Mouse (Mus musculus) right cerebral cortex, postnatal 36 days (tissue): ENCODE data around the gene Ndufa3.
"Not testable (repeated sequence)": the region's sequence is repeated elsewhere in the genome, so short reads cannot be mapped to it uniquely, and the experiment has no call there.

ENCODE experiments used
- DNase-seq, 2 experiments: peaks; one replicate each; pipeline ENCODE4 v3.0.0; 2022; ENCODE audit warnings: low spot score in 2 of 2, mixed read lengths in 1 of 2

The Ndufa3 gene

GRCm38 (mm10) chr7:3617242-3617995, at the start of gene Ndufa3:
Gene Ndufa3, plus strand, starts transcription at chr7:3617373.
- peak; percentile 87 to 88 for DNase-seq

- DNase-seq: no peak
These were observed 47.4 kb upstream of the Ndufa3 start for GRCm38 (mm10) chr7:3569725-3570124.

- not testable (repeated sequence) for DNase-seq
These were observed 46.6 kb upstream of the Ndufa3 start for GRCm38 (mm10) chr7:3570580-3570979.

- no peak for DNase-seq
These were observed 45.3 kb upstream of the Ndufa3 start for GRCm38 (mm10) chr7:3571847-3572246.

- DNase-seq: no peak
These were observed 43.0 kb upstream of the Ndufa3 start for GRCm38 (mm10) chr7:3574216-3574615.

- no peak for DNase-seq
These were observed 40.6 kb upstream of the Ndufa3 start for GRCm38 (mm10) chr7:3576354-3577124.

GRCm38 (mm10) chr7:3578196-3578595, 39.0 kb upstream of the Ndufa3 start:
- DNase-seq: no peak

GRCm38 (mm10) chr7:3578952-3579546, 38.1 kb upstream of the Ndufa3 start:
- DNase-seq: no peak

GRCm38 (mm10) chr7:3580029-3580428, 37.1 kb upstream of the Ndufa3 start:
- DNase-seq: no peak

GRCm38 (mm10) chr7:3585763-3586162, 31.4 kb upstream of the Ndufa3 start:
- no peak for DNase-seq

GRCm38 (mm10) chr7:3586255-3586654, 30.9 kb upstream of the Ndufa3 start:
- no peak for DNase-seq

- no peak for DNase-seq
These were observed 29.9 kb upstream of the Ndufa3 start for GRCm38 (mm10) chr7:3587292-3587691.

GRCm38 (mm10) chr7:3590550-3590949, 26.6 kb upstream of the Ndufa3 start:
- no peak for DNase-seq

GRCm38 (mm10) chr7:3591534-3591933, 25.6 kb upstream of the Ndufa3 start:
- DNase-seq: no peak

GRCm38 (mm10) chr7:3593855-3594254, 23.3 kb upstream of the Ndufa3 start:
- no peak for DNase-seq

GRCm38 (mm10) chr7:3594686-3595085, 22.5 kb upstream of the Ndufa3 start:
- no peak for DNase-seq

- DNase-seq: no peak
These were observed 22.0 kb upstream of the Ndufa3 start for GRCm38 (mm10) chr7:3595146-3595545.

GRCm38 (mm10) chr7:3597755-3598154, 19.4 kb upstream of the Ndufa3 start:
- not testable (repeated sequence) for DNase-seq

- peak; percentile 33 to 55 for DNase-seq
These were observed 16.1 kb upstream of the Ndufa3 start for GRCm38 (mm10) chr7:3601119-3601518.

GRCm38 (mm10) chr7:3606798-3607197, 10.4 kb upstream of the Ndufa3 start:
- DNase-seq: no peak

- DNase-seq: no peak
These were observed 9.8 kb upstream of the Ndufa3 start for GRCm38 (mm10) chr7:3607391-3607790.

- no peak for DNase-seq
These were observed 8.5 kb upstream of the Ndufa3 start for GRCm38 (mm10) chr7:3608668-3609067.

- DNase-seq: no peak
These were observed 8.1 kb upstream of the Ndufa3 start for GRCm38 (mm10) chr7:3609082-3609481.
